Mouse (Mus musculus): ENCODE data around the gene Slco3a1. TPM values are rescaled to one million over a fixed set of nuclear protein-coding genes. Genes with fewer than 3 reads are reported as not detected.

The Slco3a1 gene
- total and polyA plus RNA-seq, 2 experiments from 2014 or later: 10.5 to 24.8 TPM

DNA sequence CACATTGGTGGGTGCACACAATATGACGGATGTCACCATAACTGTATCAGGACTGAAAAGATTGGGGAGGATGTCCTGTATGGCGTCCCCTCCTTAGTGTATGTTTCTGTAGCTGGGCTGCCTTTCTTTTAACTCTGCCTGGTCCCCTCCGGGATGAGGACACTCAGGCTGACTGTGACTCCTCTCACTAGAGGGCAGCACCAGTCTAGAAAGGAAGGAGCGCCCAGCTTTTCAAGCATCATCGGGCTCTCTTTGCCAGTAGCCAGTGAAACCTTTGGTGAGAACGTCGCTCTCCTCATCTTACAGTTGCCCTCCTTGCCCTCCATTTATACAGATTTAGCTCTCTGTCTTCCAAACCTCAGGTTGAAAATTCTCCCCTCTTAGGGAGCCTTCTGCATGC lies 187.2 kb downstream of the Slco3a1 start:
- WGBS: 31% methylated on average over 7 of the region's 7 CpGs
- DNase-seq (ENCODE audit: low spot score) (peak; percentile 52), ATAC-seq (ENCODE audit: insufficient read depth, low read depth) (no peak)
- Histone ChIP-seq H3K4me3 (ENCODE audit: low read depth, low read length) (no peak overlapping the region), H3K36me3 (replicated peaks; ENCODE audit: control insufficient read depth, insufficient read depth, low read length) (no peaks in the 10 kb centered on the region), H3K4me2 (ENCODE audit: low read depth, low read length) (no peak overlapping the region), H3K4me1 (ENCODE audit: control insufficient read depth, insufficient read depth) (no peaks in the 10 kb centered on the region), H3K27ac (ENCODE audit: low read depth) (no peak overlapping the region), H3K9ac (replicated peaks; ENCODE audit: low read depth, low read length) (no peak overlapping the region), H3K27me3 (ENCODE audit: control insufficient read depth, insufficient read depth, low read length) (no peaks in the 10 kb centered on the region), H3K9me3 (replicated peaks; ENCODE audit: control insufficient read depth, low read length) (no peaks in the 10 kb centered on the region)
- TF ChIP-seq CTCF (IDR thresholded peaks at IDR 0.05; ENCODE audit: low read depth) (peak; percentile 71), EP300 (IDR thresholded peaks at IDR 0.05; ENCODE audit: low read depth) (no peak)

DNA sequence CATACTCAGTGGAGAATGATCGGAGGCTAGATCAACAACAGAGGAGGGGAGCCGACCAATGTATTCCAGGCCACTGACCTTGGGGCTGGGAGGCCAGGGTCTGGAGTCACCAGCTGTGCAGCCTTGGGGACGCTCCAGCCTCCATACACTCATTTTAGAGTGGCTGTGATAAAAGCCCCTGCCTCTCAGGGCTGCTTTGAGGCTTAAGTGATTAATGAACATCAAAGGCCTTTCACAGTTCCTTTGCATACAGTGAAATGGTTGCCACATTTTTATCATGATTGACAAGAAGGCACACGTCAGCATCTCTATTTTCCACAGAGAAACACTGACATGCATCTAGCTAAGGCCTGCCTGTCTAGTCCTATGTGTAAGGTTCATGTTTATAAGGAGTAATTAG lies 189.0 kb downstream of the Slco3a1 start:
- H3K4me1 ChIP-seq (ENCODE audit: control insufficient read depth, insufficient read depth): no peaks in the 10 kb centered on the region
- no peak overlapping the region for H3K4me3 ChIP-seq (ENCODE audit: low read depth, low read length)
- no peak overlapping the region for H3K9ac ChIP-seq (replicated peaks; ENCODE audit: low read depth, low read length)
- H3K27ac ChIP-seq (ENCODE audit: low read depth): no peak overlapping the region
- no peak for ATAC-seq (ENCODE audit: insufficient read depth, low read depth)
- H3K27me3 ChIP-seq (ENCODE audit: control insufficient read depth, insufficient read depth, low read length): no peaks in the 10 kb centered on the region
- no peak overlapping the region for H3K4me2 ChIP-seq (ENCODE audit: low read depth, low read length)
- 38% methylated on average over 4 of the region's 4 CpGs for WGBS
- H3K36me3 ChIP-seq (replicated peaks; ENCODE audit: control insufficient read depth, insufficient read depth, low read length): no peaks in the 10 kb centered on the region
- H3K9me3 ChIP-seq (replicated peaks; ENCODE audit: control insufficient read depth, low read length): no peaks in the 10 kb centered on the region
- DNase-seq (ENCODE audit: low spot score): no peak
- TF ChIP-seq CTCF (IDR thresholded peaks at IDR 0.05; ENCODE audit: low read depth): no peak
- TF ChIP-seq EP300 (IDR thresholded peaks at IDR 0.05; ENCODE audit: low read depth): no peak

DNA sequence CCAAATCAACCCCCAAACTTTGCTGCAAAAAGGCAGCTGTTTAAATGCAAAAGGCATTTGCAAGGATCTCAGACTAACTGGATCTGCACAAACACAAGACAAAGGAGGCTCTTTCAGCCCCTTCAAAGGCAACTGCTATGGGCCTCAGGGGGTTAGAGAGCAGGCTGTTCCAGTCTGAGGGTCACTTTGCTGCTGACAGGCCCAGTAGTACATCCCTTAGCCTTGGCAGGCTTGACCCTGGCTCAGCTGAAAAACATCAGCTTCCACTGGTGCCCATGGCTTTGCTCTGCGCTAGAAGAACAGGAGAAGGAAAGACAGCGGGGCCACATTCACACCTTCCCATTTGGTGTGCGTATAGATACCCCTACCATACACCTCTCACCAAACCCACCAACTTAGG lies 189.6 kb downstream of the Slco3a1 start:
- H3K27ac ChIP-seq (ENCODE audit: low read depth): no peak overlapping the region
- H3K4me2 ChIP-seq (ENCODE audit: low read depth, low read length): no peak overlapping the region
- no peaks in the 10 kb centered on the region for H3K36me3 ChIP-seq (replicated peaks; ENCODE audit: control insufficient read depth, insufficient read depth, low read length)
- no peaks in the 10 kb centered on the region for H3K9me3 ChIP-seq (replicated peaks; ENCODE audit: control insufficient read depth, low read length)
- H3K4me1 ChIP-seq (ENCODE audit: control insufficient read depth, insufficient read depth): no peaks in the 10 kb centered on the region
- TF ChIP-seq EP300 (IDR thresholded peaks at IDR 0.05; ENCODE audit: low read depth) (no peak), CTCF (IDR thresholded peaks at IDR 0.05; ENCODE audit: low read depth) (no peak)
- H3K9ac ChIP-seq (replicated peaks; ENCODE audit: low read depth, low read length): no peak overlapping the region
- 85% methylated on average over 3 of the region's 3 CpGs for WGBS
- no peaks in the 10 kb centered on the region for H3K27me3 ChIP-seq (ENCODE audit: control insufficient read depth, insufficient read depth, low read length)
- H3K4me3 ChIP-seq (ENCODE audit: low read depth, low read length): no peak overlapping the region
- no peak for ATAC-seq (ENCODE audit: insufficient read depth, low read depth)
- no peak for DNase-seq (ENCODE audit: low spot score)

DNA sequence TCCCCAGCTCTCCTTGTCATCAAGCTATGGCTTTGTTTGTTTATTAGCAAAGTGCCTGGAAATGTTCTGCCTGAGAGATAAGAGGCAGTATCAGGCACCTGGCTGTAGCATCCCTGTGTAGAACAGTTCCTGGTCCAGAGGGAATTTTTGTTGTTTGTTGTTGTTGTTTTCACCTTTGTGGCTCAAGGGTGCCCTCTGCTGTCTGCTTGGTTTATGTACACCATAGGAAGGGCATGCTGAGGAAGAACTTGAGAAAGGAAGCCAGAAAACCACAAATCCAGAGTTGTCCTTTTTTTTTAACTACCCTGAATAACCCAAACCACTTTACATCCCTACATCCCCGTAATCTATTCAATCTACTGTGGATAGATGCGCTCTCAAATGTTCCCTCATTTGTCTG lies 191.1 kb downstream of the Slco3a1 start:
- Histone ChIP-seq H3K4me2 (ENCODE audit: low read depth, low read length) (no peak overlapping the region), H3K4me1 (ENCODE audit: control insufficient read depth, insufficient read depth) (no peaks in the 10 kb centered on the region), H3K36me3 (replicated peaks; ENCODE audit: control insufficient read depth, insufficient read depth, low read length) (no peaks in the 10 kb centered on the region), H3K27ac (ENCODE audit: low read depth) (no peak overlapping the region), H3K9me3 (replicated peaks; ENCODE audit: control insufficient read depth, low read length) (no peaks in the 10 kb centered on the region), H3K4me3 (ENCODE audit: low read depth, low read length) (no peak overlapping the region), H3K27me3 (ENCODE audit: control insufficient read depth, insufficient read depth, low read length) (no peaks in the 10 kb centered on the region), H3K9ac (replicated peaks; ENCODE audit: low read depth, low read length) (no peak overlapping the region)
- ATAC-seq (ENCODE audit: insufficient read depth, low read depth): no peak
- WGBS: 80% methylated on average over 2 of the region's 2 CpGs
- TF ChIP-seq CTCF (IDR thresholded peaks at IDR 0.05; ENCODE audit: low read depth) (peak; percentile 41), EP300 (IDR thresholded peaks at IDR 0.05; ENCODE audit: low read depth) (no peak)
- no peak for DNase-seq (ENCODE audit: low spot score)

DNA sequence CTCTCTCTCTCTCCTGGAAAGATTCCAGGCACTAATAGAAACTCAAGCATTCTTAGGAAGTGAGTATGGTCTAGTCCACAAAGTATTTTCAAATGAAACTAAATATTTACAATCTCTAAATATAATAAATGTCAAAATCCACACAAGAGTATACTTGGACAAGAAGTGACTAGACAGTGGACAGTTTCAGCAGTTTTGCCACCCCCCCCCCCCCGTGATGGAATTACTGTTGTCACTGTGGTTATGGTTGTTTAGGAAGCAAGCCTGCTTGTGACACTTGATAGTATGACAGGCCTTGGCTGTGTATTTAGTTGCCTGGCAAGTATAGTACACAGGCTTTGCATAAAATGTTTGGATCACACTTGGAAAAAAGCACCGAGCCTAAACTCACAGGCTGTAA lies 192.9 kb downstream of the Slco3a1 start:
- Histone ChIP-seq H3K9me3 (replicated peaks; ENCODE audit: control insufficient read depth, low read length) (no peaks in the 10 kb centered on the region), H3K27ac (ENCODE audit: low read depth) (no peak overlapping the region), H3K36me3 (replicated peaks; ENCODE audit: control insufficient read depth, insufficient read depth, low read length) (no peaks in the 10 kb centered on the region), H3K27me3 (ENCODE audit: control insufficient read depth, insufficient read depth, low read length) (no peaks in the 10 kb centered on the region), H3K4me2 (ENCODE audit: low read depth, low read length) (no peak overlapping the region), H3K9ac (replicated peaks; ENCODE audit: low read depth, low read length) (no peak overlapping the region), H3K4me1 (ENCODE audit: control insufficient read depth, insufficient read depth) (no peaks in the 10 kb centered on the region), H3K4me3 (ENCODE audit: low read depth, low read length) (no peak overlapping the region)
- 63% methylated on average over 2 of the region's 2 CpGs for WGBS
- TF ChIP-seq EP300 (IDR thresholded peaks at IDR 0.05; ENCODE audit: low read depth): no peak
- no peak for TF ChIP-seq CTCF (IDR thresholded peaks at IDR 0.05; ENCODE audit: low read depth)
- DNase-seq (ENCODE audit: low spot score) (no peak), ATAC-seq (ENCODE audit: insufficient read depth, low read depth) (no peak)

DNA sequence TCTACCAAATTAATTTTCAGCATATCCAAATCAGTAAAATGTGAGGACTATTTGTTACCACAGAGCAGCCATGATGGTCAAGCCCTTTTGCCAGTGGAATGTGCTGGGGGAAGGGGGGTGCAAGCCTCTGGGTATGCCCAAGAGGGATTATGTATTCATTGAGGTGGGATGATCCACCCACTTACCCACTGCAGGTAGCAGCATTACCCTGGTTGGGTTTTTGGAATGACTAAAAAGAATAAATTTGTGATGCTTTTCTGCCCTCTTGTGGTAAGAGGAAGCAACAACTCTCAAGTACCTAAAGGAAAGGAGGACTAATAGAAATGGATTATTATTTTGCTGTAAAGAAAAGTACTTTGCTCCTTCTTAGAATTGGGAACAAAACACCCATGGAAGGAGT lies 197.6 kb downstream of the Slco3a1 start:
- no peaks in the 10 kb centered on the region for H3K9me3 ChIP-seq (replicated peaks; ENCODE audit: control insufficient read depth, low read length)
- H3K4me2 ChIP-seq (ENCODE audit: low read depth, low read length): no peak overlapping the region
- no peak overlapping the region for H3K9ac ChIP-seq (replicated peaks; ENCODE audit: low read depth, low read length)
- no peaks in the 10 kb centered on the region for H3K36me3 ChIP-seq (replicated peaks; ENCODE audit: control insufficient read depth, insufficient read depth, low read length)
- TF ChIP-seq EP300 (IDR thresholded peaks at IDR 0.05; ENCODE audit: low read depth) (no peak), CTCF (IDR thresholded peaks at IDR 0.05; ENCODE audit: low read depth) (peak; percentile 64)
- H3K27me3 ChIP-seq (ENCODE audit: control insufficient read depth, insufficient read depth, low read length): no peaks in the 10 kb centered on the region
- no peak overlapping the region for H3K27ac ChIP-seq (ENCODE audit: low read depth)
- H3K4me3 ChIP-seq (ENCODE audit: low read depth, low read length): no peak overlapping the region
- H3K4me1 ChIP-seq (ENCODE audit: control insufficient read depth, insufficient read depth): no peaks in the 10 kb centered on the region
- peak; percentile 56 for DNase-seq (ENCODE audit: low spot score)
- ATAC-seq (ENCODE audit: insufficient read depth, low read depth): no peak
